Mouse (Mus musculus) liver, embryonic 11.5 days (tissue): ENCODE data around the gene Tmc5. TPM values are rescaled to one million over a fixed set of nuclear protein-coding genes. Genes with fewer than 3 reads are reported as not detected.

Experiments used
- ATAC-seq: fragments of 200-750 bp; cut with Nextera tagmentation; replicated peaks from 2 replicates; pipeline ENCODE4 v1.8.0; 2017; ENCODE audit warnings: moderate number of reproducible peaks, mild to moderate bottlenecking, moderate TSS enrichment, moderate library complexity; ENCODE audit not compliant: low FRiP score
- DNase-seq: peaks from one replicate; pipeline ENCODE4 v3.0.0-alpha.2; 2017; ENCODE audit warnings: low spot score
- H3K27ac ChIP-seq: fragments of 300-500 bp; sonication (generic); 2 replicates; pipeline ENCODE4 v1.5.1; 2014; ENCODE audit warnings: mild to moderate bottlenecking, low read depth, low read length, control low read depth
- H3K27me3 ChIP-seq: fragments of 300-500 bp; sonication (generic); replicated peaks from 2 replicates; pipeline ENCODE4 v1.6.1; 2014; ENCODE audit warnings: low read length, mixed read lengths; ENCODE audit not compliant: control insufficient read depth, insufficient read depth
- H3K36me3 ChIP-seq: fragments of 300-500 bp; sonication (generic); 2 replicates; pipeline ENCODE4 v1.6.1; 2014; ENCODE audit warnings: mild to moderate bottlenecking, low read length, moderate library complexity, mixed read lengths; ENCODE audit not compliant: control insufficient read depth, insufficient read depth
- H3K4me1 ChIP-seq: fragments of 300-500 bp; sonication (generic); replicated peaks from 2 replicates; pipeline ENCODE4 v1.6.1; 2014; ENCODE audit warnings: low read length, mixed read lengths; ENCODE audit not compliant: control insufficient read depth, insufficient read depth
- H3K4me2 ChIP-seq: fragments of 300-500 bp; sonication (generic); 2 replicates; pipeline ENCODE4 v1.6.1; 2014; ENCODE audit warnings: mild to moderate bottlenecking, control low read depth, moderate library complexity
- H3K4me3 ChIP-seq: fragments of 300-500 bp; sonication (generic); 2 replicates; pipeline ENCODE4 v1.5.1; 2014; ENCODE audit warnings: low read depth, low read length, control low read depth
- H3K9ac ChIP-seq: fragments of 300-500 bp; sonication (generic); 2 replicates; pipeline ENCODE4 v1.6.1; 2014; ENCODE audit warnings: low read depth, low read length, control low read depth
- H3K9me3 ChIP-seq: fragments of 300-500 bp; sonication (generic); 2 replicates; pipeline ENCODE4 v1.6.1; 2016; ENCODE audit warnings: low read length, inconsistent platforms, mixed read lengths; ENCODE audit not compliant: control insufficient read depth
- WGBS: fragments of 180-500 bp; shearing (Covaris S2); extraction: QIAGEN DNeasy Blood & Tissue Kit; methylation state at CpG from one replicate; pipeline ENCODE4 v1.1.7; 2014; 5-methylcytosine and 5-hydroxymethylcytosine counted together
- polyA plus RNA-seq: library from polyadenylated mRNA; unstranded; fragments of >200 nt; fragmentation: Nextera tagmentation; extraction: Ambion mirVana; gene quantifications from 2 replicates; pipeline ENCODE4 v1.2.1, GENCODE M21; 2014

Tmc5 gene
- polyA plus RNA-seq, 1 experiment from 2014 or later: not detected

- 90% methylated on average over 2 of the region's 2 CpGs for WGBS
Observed at GRCm38 (mm10) chr7:118691287-118691686, 94.2 kb downstream of the Tmc5 start.

GRCm38 (mm10) chr7:118696146-118696545 lies 99.0 kb downstream of the Tmc5 start:
- no peaks in the 10 kb centered on the region for H3K9me3 ChIP-seq
- H3K27me3 ChIP-seq: no peaks in the 10 kb centered on the region
- no peak overlapping the region for H3K4me2 ChIP-seq
- H3K27ac ChIP-seq: no peak overlapping the region
- 98% methylated on average over 6 of the region's 6 CpGs for WGBS
- no peak overlapping the region for H3K4me3 ChIP-seq
- ATAC-seq (no peak), DNase-seq (no peak)
- peaks cover 22% of the 10 kb centered on the region for H3K36me3 ChIP-seq
- H3K9ac ChIP-seq: no peak overlapping the region
- no peaks in the 10 kb centered on the region for H3K4me1 ChIP-seq

More at GRCm38 (mm10) chr7:118691287-118691686, 94.2 kb downstream of the Tmc5 start:
- H3K27ac ChIP-seq: no peak overlapping the region
- no peak overlapping the region for H3K9ac ChIP-seq
- H3K36me3 ChIP-seq: peaks cover 31% of the 10 kb centered on the region
- no peaks in the 10 kb centered on the region for H3K27me3 ChIP-seq
- ATAC-seq: no peak
- H3K4me2 ChIP-seq: no peak overlapping the region
- H3K9me3 ChIP-seq: no peaks in the 10 kb centered on the region
- no peaks in the 10 kb centered on the region for H3K4me1 ChIP-seq
- no peak overlapping the region for H3K4me3 ChIP-seq
- no peak for DNase-seq

GRCm38 (mm10) chr7:118697168-118697567 lies 100.1 kb downstream of the Tmc5 start:
- no peak overlapping the region for H3K4me3 ChIP-seq
- 73% methylated on average over 4 of the region's 4 CpGs for WGBS
- peaks cover 17% of the 10 kb centered on the region for H3K36me3 ChIP-seq

GRCm38 (mm10) chr7:118698882-118699281 lies 101.8 kb downstream of the Tmc5 start:
- no peak overlapping the region for H3K9ac ChIP-seq
- 0 out of 2 replicates have a peak overlapping the region, but pooled peaks have one; percentile 25 for H3K4me2 ChIP-seq
- H3K27me3 ChIP-seq: no peaks in the 10 kb centered on the region
- H3K36me3 ChIP-seq: peaks cover 16% of the 10 kb centered on the region
- ATAC-seq: no peak; the same call in 1 of the 2 replicates
- H3K9me3 ChIP-seq: no peaks in the 10 kb centered on the region
- no peak for DNase-seq
- no peak overlapping the region for H3K4me3 ChIP-seq
- WGBS: 83% methylated on average over 9 of the region's 9 CpGs
- peaks cover 3% of the 10 kb centered on the region; the same call in 1 of the 2 replicates for H3K4me1 ChIP-seq
- H3K27ac ChIP-seq: no peak overlapping the region; the same call in 1 of the 2 replicates

More at GRCm38 (mm10) chr7:118697168-118697567, 100.1 kb downstream of the Tmc5 start:
- ATAC-seq (no peak), DNase-seq (no peak)
- no peak overlapping the region for H3K4me2 ChIP-seq
- no peaks in the 10 kb centered on the region for H3K4me1 ChIP-seq
- H3K9ac ChIP-seq: no peak overlapping the region
- H3K27me3 ChIP-seq: no peaks in the 10 kb centered on the region
- H3K9me3 ChIP-seq: no peaks in the 10 kb centered on the region
- H3K27ac ChIP-seq: no peak overlapping the region

- DNase-seq (no peak), ATAC-seq (no peak)
- Histone ChIP-seq H3K27me3 (no peaks in the 10 kb centered on the region), H3K9ac (no peak overlapping the region), H3K4me1 (peaks cover 13% of the 10 kb centered on the region), H3K4me2 (no peak overlapping the region), H3K9me3 (no peaks in the 10 kb centered on the region), H3K27ac (no peak overlapping the region), H3K36me3 (peaks cover 4% of the 10 kb centered on the region), H3K4me3 (no peak overlapping the region)
- WGBS: 84% methylated on average over 15 of the region's 15 CpGs
Observed at GRCm38 (mm10) chr7:118703144-118703561, 106.1 kb downstream of the Tmc5 start.

GRCm38 (mm10) chr7:118704001-118704850 lies 107.1 kb downstream of the Tmc5 start:
- Histone ChIP-seq H3K4me3 (peak overlapping the region; percentile 92), H3K27me3 (no peaks in the 10 kb centered on the region), H3K27ac (peak overlapping the region; percentile 81), H3K4me2 (peak overlapping the region; percentile 84), H3K9me3 (no peaks in the 10 kb centered on the region), H3K9ac (peak overlapping the region; percentile 90), H3K4me1 (peaks cover 13% of the 10 kb centered on the region), H3K36me3 (no peaks in the 10 kb centered on the region)
- WGBS: 78% methylated on average over 9 of the region's 9 CpGs
- ATAC-seq (0 out of 2 replicates have a peak, but pooled peaks have one; percentile 7), DNase-seq (no peak)

GRCm38 (mm10) chr7:118705101-118705961 lies 108.2 kb downstream of the Tmc5 start, which contains the start of gene Gde1:
Gene Gde1, minus strand, starts transcription at chr7:118705778.
- Histone ChIP-seq H3K27me3 (no peaks in the 10 kb centered on the region), H3K4me1 (peaks cover 13% of the 10 kb centered on the region), H3K27ac (peak within 1 kb of the TSS; percentile 81), H3K9me3 (no peaks in the 10 kb centered on the region), H3K4me2 (peak within 1 kb of the TSS; percentile 84), H3K9ac (peak within 1 kb of the TSS; percentile 90), H3K4me3 (peak within 1 kb of the TSS; percentile 92), H3K36me3 (no peaks in the 10 kb centered on the region)
- peak; percentile 93 for ATAC-seq
- under 1% methylated on average over 63 of the region's 66 CpGs for WGBS
- DNase-seq: peak; percentile 90

- Histone ChIP-seq H3K27ac (no peak overlapping the region; the same call in 1 of the 2 replicates), H3K9me3 (no peaks in the 10 kb centered on the region), H3K36me3 (no peaks in the 10 kb centered on the region), H3K4me1 (peaks cover 13% of the 10 kb centered on the region), H3K4me3 (peak overlapping the region; percentile 92), H3K27me3 (no peaks in the 10 kb centered on the region), H3K4me2 (peak overlapping the region; percentile 84), H3K9ac (peak overlapping the region; percentile 90)
- DNase-seq (no peak), ATAC-seq (no peak)
- WGBS: 49% methylated on average over 6 of the region's 6 CpGs
Observed at GRCm38 (mm10) chr7:118706051-118706450, 109.0 kb downstream of the Tmc5 start.
